Mouse (Mus musculus) liver, postnatal 0 days (tissue): ENCODE measurements around the gene Faap100.

Experiments
- CTCF ChIP-seq: sonication (generic); IDR thresholded peaks from 2 replicates; pipeline ENCODE4 v1.5.1; 2016; ENCODE audit warnings: antibody characterized with exemption, low read depth
- EP300 ChIP-seq: IDR thresholded peaks from 2 replicates; pipeline ENCODE4 v1.6.1; 2016; ENCODE audit warnings: antibody characterized with exemption, low read depth, mild to moderate bottlenecking

DNA sequence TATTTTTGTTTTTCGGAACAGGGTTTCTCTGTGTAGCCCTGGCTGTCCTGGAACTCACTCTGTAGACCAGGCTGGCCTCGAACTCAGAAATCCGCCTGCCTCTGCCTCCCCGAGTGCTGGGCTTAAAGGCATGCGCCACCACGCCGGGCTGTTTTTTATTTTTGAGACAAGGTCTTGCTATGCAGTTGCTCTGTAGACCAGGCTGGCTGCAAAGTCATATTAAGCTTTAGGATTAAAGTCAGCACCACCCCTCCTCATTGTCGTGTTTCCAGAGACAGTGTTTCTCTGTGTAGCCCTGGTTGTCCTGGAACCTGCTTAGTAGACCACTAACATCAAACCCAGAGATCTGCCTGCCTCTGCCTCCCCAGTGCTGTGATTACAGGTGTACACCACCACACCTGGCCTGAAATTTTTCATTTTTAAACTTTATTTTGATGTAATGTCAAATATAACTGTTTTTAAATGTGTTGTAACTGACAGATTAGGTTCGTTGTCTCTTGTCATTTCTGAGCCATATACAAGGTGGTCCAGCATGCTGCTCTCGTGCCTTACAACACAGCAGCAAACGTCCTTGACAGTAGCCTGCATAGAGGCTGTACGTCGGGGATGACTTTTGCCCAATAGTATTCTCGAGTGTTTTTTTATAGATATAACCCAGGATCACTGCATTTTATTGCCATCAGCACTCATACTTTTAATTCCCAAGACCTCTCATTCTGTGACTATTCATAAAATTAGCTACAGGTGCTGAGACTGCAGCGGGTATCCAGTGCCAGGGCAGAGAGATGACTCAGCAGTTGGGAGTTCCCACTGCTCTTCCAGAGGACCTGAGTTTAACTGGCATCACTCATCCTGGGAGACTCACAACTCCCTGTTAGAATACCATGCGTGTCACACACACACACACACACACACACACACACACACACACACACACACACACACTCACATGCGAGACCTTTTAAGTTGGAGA is 24.0 kb downstream of the Faap100 start:
- no peak for TF ChIP-seq CTCF
- no peak for TF ChIP-seq EP300
